Mouse (Mus musculus) cerebellum, adult 2 months (tissue): Measurements from ENCODE around the gene Cxcr6.

Experiments used
- CTCF ChIP-seq: fragments of 200-500 bp; IDR thresholded peaks from 2 replicates; pipeline ENCODE4 v1.5.1; 2011; ENCODE audit warnings: low read depth, mild to moderate bottlenecking, control low read depth, low read length, moderate library complexity, borderline replicate concordance; ENCODE audit not compliant: insufficient read depth
- POLR2A ChIP-seq: fragments of 200-500 bp; IDR thresholded peaks from 2 replicates; pipeline ENCODE4 v1.6.1; 2011; ENCODE audit warnings: low read length, control low read depth, borderline replicate concordance; ENCODE audit not compliant: insufficient read depth

GRCm38 (mm10) chr9:123758645-123759044 lies 47.6 kb upstream of the Cxcr6 start:
- TF ChIP-seq POLR2A (no peak), CTCF (no peak)
